Mouse (Mus musculus): ENCODE measurements at regions not wholly inside any gene's neighbourhood (a gene's known extent, or its start where the extent isn't known, plus 50 kb on each side); places are given as distances from the start of the nearest gene placed in this dataset.
A peak's percentile ranks its signal among the peaks of the same experiment; 100 is the strongest.

- Histone ChIP-seq H3K4me2 (replicated peaks; ENCODE audit: low read depth) (no peak overlapping the region), H3K9me3 (ENCODE audit: control insufficient read depth) (no peaks in the 10 kb centered on the region), H3K36me3 (ENCODE audit: control insufficient read depth, insufficient read depth) (no peaks in the 10 kb centered on the region; the same call in 1 of the 2 replicates), H3K27me3 (replicated peaks; ENCODE audit: control insufficient read depth, insufficient read depth, low read length) (no peaks in the 10 kb centered on the region), H3K4me1 (replicated peaks; ENCODE audit: control insufficient read depth, insufficient read depth, low read length) (peaks cover 10% of the 10 kb centered on the region; the same call in 1 of the 2 replicates), H3K9ac (ENCODE audit: low read depth, low read length) (no peak overlapping the region), H3K4me3 (ENCODE audit: low read depth, low read length) (no peak overlapping the region), H3K27ac (ENCODE audit: low read depth, low read length) (peak overlapping the region; percentile 88)
- TF ChIP-seq CTCF (IDR thresholded peaks at IDR 0.05; ENCODE audit: low read depth) = no peak
- 45% methylated on average over 16 of the region's 16 CpGs for WGBS
- ATAC-seq = peak; percentile 90
These were observed 226.2 kb downstream of the Sp3 start for GRCm38 (mm10) chr2:72753788-72754713.

DNA sequence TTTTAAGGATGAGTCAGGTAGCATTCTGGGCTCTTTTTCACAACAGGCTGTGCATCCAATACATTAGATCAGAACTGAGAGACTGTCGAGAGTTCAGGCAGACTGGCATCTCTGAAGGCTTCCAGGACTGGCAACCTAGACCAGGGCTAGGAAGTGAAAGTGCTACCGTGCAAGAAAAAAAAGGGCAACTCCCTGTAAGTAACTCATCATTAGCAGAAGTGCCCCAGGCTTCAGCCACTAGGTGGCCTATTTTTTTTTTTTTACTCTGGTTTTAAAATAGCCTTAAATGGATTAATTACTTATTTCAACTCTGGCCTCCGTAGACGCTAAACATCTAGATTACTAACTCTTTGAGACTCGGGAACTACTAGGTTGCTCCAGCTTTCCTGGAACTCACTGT is 216.8 kb downstream of the Sp3 start:
- Histone ChIP-seq H3K4me3 (ENCODE audit: low read depth, low read length) (no peak overlapping the region), H3K9ac (ENCODE audit: low read depth, low read length) (no peak overlapping the region), H3K27me3 (replicated peaks; ENCODE audit: control insufficient read depth, insufficient read depth, low read length) (no peaks in the 10 kb centered on the region), H3K27ac (ENCODE audit: low read depth, low read length) (no peak overlapping the region), H3K36me3 (ENCODE audit: control insufficient read depth, insufficient read depth) (no peaks in the 10 kb centered on the region), H3K4me1 (replicated peaks; ENCODE audit: control insufficient read depth, insufficient read depth, low read length) (no peaks in the 10 kb centered on the region), H3K9me3 (ENCODE audit: control insufficient read depth) (no peaks in the 10 kb centered on the region), H3K4me2 (replicated peaks; ENCODE audit: low read depth) (no peak overlapping the region)
- TF ChIP-seq CTCF (IDR thresholded peaks at IDR 0.05; ENCODE audit: low read depth) = peak; percentile 22; the same call in 1 of the 2 replicates
- 84% methylated on average over 5 of the region's 5 CpGs for WGBS
- ATAC-seq = no peak

DNA sequence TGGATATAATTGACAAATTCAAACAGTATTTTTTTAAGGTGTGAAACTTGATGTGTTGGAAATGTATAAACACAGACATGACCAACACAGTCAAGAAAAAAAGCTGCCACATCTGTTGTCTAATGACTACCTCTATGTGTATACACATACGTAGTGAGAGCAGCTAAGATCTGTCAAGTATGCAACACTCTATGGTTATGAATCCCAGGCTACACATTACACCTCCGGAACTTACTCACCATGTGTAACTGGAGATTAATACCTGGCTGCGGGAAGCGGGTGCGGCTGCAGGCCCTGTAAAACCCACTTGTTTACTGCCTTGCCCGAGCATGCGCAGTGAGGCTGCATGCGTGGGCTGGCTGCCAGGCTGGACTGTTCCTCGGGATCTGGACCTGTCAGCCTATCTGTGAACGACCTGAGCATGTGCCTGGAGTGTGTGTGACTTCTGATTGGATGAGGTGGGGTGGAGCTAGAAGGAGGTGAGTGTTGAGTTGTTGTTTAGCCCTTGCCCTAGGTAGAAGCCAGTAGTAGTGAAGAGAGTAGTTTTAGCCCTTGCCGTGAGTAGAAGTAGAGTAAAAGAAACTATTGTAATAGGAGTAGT is 211.1 kb downstream of the Sp3 start:
- Histone ChIP-seq H3K4me2 (replicated peaks; ENCODE audit: low read depth) (no peak overlapping the region), H3K27ac (ENCODE audit: low read depth, low read length) (no peak overlapping the region), H3K4me3 (ENCODE audit: low read depth, low read length) (no peak overlapping the region), H3K9me3 (ENCODE audit: control insufficient read depth) (no peaks in the 10 kb centered on the region), H3K36me3 (ENCODE audit: control insufficient read depth, insufficient read depth) (no peaks in the 10 kb centered on the region), H3K4me1 (replicated peaks; ENCODE audit: control insufficient read depth, insufficient read depth, low read length) (no peaks in the 10 kb centered on the region), H3K9ac (ENCODE audit: low read depth, low read length) (no peak overlapping the region), H3K27me3 (replicated peaks; ENCODE audit: control insufficient read depth, insufficient read depth, low read length) (no peaks in the 10 kb centered on the region)
- peak; percentile 87 for ATAC-seq
- WGBS = 34% methylated on average over 11 of the region's 11 CpGs
- TF ChIP-seq CTCF (IDR thresholded peaks at IDR 0.05; ENCODE audit: low read depth) = no peak

GRCm38 (mm10) chr2:72773401-72773800 is 206.8 kb downstream of the Sp3 start:
- Histone ChIP-seq H3K4me1 (replicated peaks; ENCODE audit: control insufficient read depth, insufficient read depth, low read length) (no peaks in the 10 kb centered on the region), H3K9ac (ENCODE audit: low read depth, low read length) (no peak overlapping the region), H3K4me2 (replicated peaks; ENCODE audit: low read depth) (no peak overlapping the region), H3K27ac (ENCODE audit: low read depth, low read length) (no peak overlapping the region), H3K36me3 (ENCODE audit: control insufficient read depth, insufficient read depth) (no peaks in the 10 kb centered on the region), H3K4me3 (ENCODE audit: low read depth, low read length) (no peak overlapping the region), H3K9me3 (ENCODE audit: control insufficient read depth) (no peaks in the 10 kb centered on the region), H3K27me3 (replicated peaks; ENCODE audit: control insufficient read depth, insufficient read depth, low read length) (no peaks in the 10 kb centered on the region)
- no peak for ATAC-seq
- TF ChIP-seq CTCF (IDR thresholded peaks at IDR 0.05; ENCODE audit: low read depth) = no peak
- 86% methylated on average over 4 of the region's 4 CpGs for WGBS

DNA sequence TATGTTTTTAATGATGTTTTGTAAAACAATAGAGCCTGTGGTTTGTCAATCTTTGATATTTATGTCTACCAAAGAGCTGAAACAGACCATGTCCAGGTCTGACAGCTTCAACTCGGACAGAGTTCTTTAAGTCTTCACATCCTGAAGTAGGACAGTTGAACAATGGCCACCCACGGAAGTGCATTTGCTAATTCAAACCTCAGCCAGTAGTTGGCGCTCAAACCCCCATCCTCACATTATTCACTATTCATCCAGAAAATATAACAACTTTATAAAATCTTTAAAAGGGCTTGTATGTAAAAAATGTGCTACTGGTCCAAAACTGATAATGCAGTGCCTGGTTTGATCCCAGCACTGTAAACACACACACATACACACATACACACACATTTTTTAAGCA is 202.9 kb downstream of the Sp3 start:
- H3K36me3 ChIP-seq (ENCODE audit: control insufficient read depth, insufficient read depth) = no peaks in the 10 kb centered on the region
- WGBS = 63% methylated on average over 3 of the region's 3 CpGs
- no peaks in the 10 kb centered on the region for H3K27me3 ChIP-seq (replicated peaks; ENCODE audit: control insufficient read depth, insufficient read depth, low read length)
- peak; percentile 65 for TF ChIP-seq CTCF (IDR thresholded peaks at IDR 0.05; ENCODE audit: low read depth)
- no peak overlapping the region for H3K9ac ChIP-seq (ENCODE audit: low read depth, low read length)
- H3K9me3 ChIP-seq (ENCODE audit: control insufficient read depth) = no peaks in the 10 kb centered on the region
- H3K4me1 ChIP-seq (replicated peaks; ENCODE audit: control insufficient read depth, insufficient read depth, low read length) = no peaks in the 10 kb centered on the region
- ATAC-seq = no peak
- H3K4me2 ChIP-seq (replicated peaks; ENCODE audit: low read depth) = no peak overlapping the region
- no peak overlapping the region for H3K27ac ChIP-seq (ENCODE audit: low read depth, low read length)
- no peak overlapping the region for H3K4me3 ChIP-seq (ENCODE audit: low read depth, low read length)

GRCm38 (mm10) chr2:72777806-72778510 is 202.3 kb downstream of the Sp3 start:
- ATAC-seq = no peak
- H3K4me1 ChIP-seq (replicated peaks; ENCODE audit: control insufficient read depth, insufficient read depth, low read length) = no peaks in the 10 kb centered on the region
- H3K4me3 ChIP-seq (ENCODE audit: low read depth, low read length) = no peak overlapping the region
- H3K9ac ChIP-seq (ENCODE audit: low read depth, low read length) = no peak overlapping the region
- H3K36me3 ChIP-seq (ENCODE audit: control insufficient read depth, insufficient read depth) = no peaks in the 10 kb centered on the region
- 81% methylated on average over 8 of the region's 8 CpGs for WGBS
- no peak overlapping the region for H3K4me2 ChIP-seq (replicated peaks; ENCODE audit: low read depth)
- no peaks in the 10 kb centered on the region for H3K27me3 ChIP-seq (replicated peaks; ENCODE audit: control insufficient read depth, insufficient read depth, low read length)
- H3K27ac ChIP-seq (ENCODE audit: low read depth, low read length) = no peak overlapping the region
- no peak for TF ChIP-seq CTCF (IDR thresholded peaks at IDR 0.05; ENCODE audit: low read depth)
- no peaks in the 10 kb centered on the region for H3K9me3 ChIP-seq (ENCODE audit: control insufficient read depth)

Data from intestine, postnatal 0 days (tissue).